Mouse (Mus musculus) G1E (cell line): ENCODE measurements at regions not wholly inside any gene's neighbourhood (a gene's known extent, or its start where the extent isn't known, plus 50 kb on each side); places are given as distances from the start of the nearest gene placed in this dataset.

Experiments used
- CTCF ChIP-seq: IDR thresholded peaks from 2 replicates; pipeline ENCODE4 v1.5.1; 2012; ENCODE audit warnings: low read depth, low read length, inconsistent platforms, mixed read lengths
- GATA1 ChIP-seq: IDR thresholded peaks from 2 replicates; pipeline ENCODE4 v1.6.1; 2012; ENCODE audit warnings: borderline replicate concordance, low read length, inconsistent platforms, mixed read lengths
- GATA2 ChIP-seq: IDR thresholded peaks from 2 replicates; pipeline ENCODE4 v1.6.1; 2012; ENCODE audit warnings: low read depth, low read length, inconsistent platforms, borderline replicate concordance
- POLR2AphosphoS5 ChIP-seq: IDR thresholded peaks from 2 replicates; pipeline ENCODE4 v1.6.1; 2012; ENCODE audit warnings: low read depth, low read length, inconsistent platforms; ENCODE audit not compliant: insufficient replicate concordance
- TAL1 ChIP-seq: conservative IDR thresholded peaks from 2 replicates; pipeline ENCODE4 v1.6.1; 2012; ENCODE audit warnings: low read depth, low read length, inconsistent platforms, mixed read lengths

GRCm38 (mm10) chr9:118255751-118256266, 105.8 kb upstream of the Cmc1 start:
- TF ChIP-seq GATA2 (no peak), CTCF (no peak), POLR2AphosphoS5 (no peak), GATA1 (no peak), TAL1 (no peak)
